Mouse (Mus musculus) liver, adult (tissue): ENCODE results near the gene Dut.

Source experiments
- GATA4 ChIP-seq: IDR thresholded peaks from 2 replicates; pipeline ENCODE4 v1.6.1; 2014; ENCODE audit warnings: mild to moderate bottlenecking, low read length; ENCODE audit not compliant: insufficient replicate concordance

The Dut gene

GRCm38 (mm10) chr2:125247108-125247961 is at the start of gene Dut:
Dut (plus strand) TSS chr2:125247190.
- no peak for TF ChIP-seq GATA4

DNA sequence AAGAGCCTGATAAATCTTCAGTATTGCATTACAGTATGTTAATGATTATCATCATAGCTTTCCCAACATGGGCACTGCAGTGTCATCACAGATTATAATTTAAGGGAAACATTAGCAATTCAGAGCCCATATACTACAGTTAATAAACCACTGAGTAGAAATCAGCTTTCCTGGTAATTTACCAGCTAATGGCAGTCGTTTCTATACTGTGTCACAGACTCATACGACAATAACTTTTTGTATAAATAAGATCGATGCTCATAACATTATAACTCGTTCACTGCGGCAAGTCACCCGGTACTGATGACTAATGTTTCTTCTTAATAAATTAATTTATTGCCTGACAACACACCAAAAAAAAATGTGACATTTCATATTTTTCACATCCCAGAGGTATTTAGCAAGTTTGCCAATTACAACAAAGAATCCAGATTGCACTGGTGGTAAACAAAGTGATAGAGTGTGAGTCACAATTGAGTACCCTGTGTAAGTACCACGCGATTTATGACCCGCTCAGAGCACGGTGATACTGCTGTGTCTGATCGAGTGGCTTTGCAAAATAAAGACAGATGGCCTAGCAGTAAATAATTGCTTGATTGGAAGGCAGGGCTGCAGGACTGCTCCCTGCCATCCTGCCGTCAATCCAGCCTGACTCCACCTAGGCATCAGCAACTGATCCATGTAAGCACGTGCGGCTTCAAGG is 37.9 kb upstream of the Dut start:
- no peak for TF ChIP-seq GATA4

DNA sequence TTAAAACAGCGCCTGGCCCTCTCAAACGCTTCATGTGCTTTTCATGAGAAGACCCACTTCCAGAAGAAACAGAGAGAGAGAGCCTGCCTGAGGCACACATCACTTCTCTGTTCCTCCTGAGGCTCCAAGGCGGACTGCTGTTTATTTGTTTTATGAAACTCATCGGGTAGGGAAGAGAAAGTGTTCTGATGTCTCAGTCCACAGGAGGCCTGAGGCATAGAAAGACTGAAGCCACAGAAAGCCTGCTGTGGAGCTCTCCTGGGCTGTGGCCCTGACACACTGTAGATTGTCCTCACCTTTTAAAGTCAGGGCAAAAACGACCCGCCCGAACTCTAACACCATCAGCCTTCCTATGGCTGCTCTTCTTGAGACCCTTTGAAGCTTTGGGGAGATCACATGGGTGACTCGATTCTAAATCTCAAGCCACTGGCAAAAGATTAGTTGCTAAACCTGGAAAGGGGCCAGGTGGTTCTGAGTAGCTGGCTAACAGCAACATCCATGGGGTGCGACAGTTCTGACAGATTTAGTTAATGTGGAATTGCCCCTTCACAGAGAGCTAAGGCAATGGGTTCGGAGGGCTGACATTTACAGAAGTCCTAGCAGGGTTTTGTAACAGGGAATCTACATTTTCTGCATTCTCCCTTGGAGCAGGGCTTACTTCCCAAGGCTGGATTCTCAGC is 35.0 kb upstream of the Dut start:
- TF ChIP-seq GATA4 = no peak

- TF ChIP-seq GATA4 = no peak
These were observed 32.4 kb upstream of the Dut start for GRCm38 (mm10) chr2:125214592-125214991.

DNA sequence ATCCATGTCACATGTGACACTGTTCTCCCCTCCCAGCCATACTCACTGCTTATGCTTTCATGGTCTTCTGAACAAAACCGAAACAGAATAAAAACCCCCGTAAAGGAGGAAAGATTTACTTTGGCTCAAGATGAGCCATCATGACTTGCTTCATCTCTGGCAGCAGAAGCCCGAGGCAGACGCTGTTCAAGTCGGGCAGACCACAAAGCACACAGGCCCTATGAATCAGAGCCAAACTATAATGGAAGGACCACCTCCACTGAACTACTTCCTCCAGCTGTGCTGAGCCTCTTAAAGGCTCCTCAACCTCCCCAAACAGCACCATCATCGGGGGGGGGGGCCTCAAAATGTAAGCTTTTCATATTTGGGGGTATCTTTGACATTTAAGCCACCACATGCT is 29.7 kb upstream of the Dut start:
- TF ChIP-seq GATA4 = no peak

GRCm38 (mm10) chr2:125218566-125218965 is 28.4 kb upstream of the Dut start:
- no peak for TF ChIP-seq GATA4

DNA sequence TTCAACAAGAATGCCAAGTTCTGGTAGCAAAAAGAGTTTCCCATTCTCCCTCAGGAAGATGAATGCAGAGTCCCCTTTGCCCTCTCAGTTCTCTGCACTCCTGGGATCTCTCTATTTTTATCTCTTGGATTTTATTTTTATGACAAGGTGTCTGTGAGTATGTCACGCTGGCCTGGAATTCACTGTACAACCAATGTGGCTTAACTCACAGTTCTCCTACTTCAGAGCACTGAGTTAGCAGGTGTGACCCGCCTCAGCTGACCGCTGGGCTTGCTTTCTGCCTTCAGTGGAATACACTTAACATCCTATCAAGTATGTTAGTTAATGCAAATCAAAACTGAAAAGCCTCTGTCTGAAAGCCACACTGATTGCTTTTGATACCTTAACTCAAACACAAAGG is 27.7 kb upstream of the Dut start:
- no peak for TF ChIP-seq GATA4

- TF ChIP-seq GATA4 = no peak
These were observed 25.3 kb upstream of the Dut start for GRCm38 (mm10) chr2:125221673-125222072.

- no peak for TF ChIP-seq GATA4
These were observed 18.2 kb upstream of the Dut start for GRCm38 (mm10) chr2:125228472-125229409.

- no peak for TF ChIP-seq GATA4
These were observed 14.8 kb upstream of the Dut start for GRCm38 (mm10) chr2:125232183-125232582.

- no peak for TF ChIP-seq GATA4
These were observed 13.5 kb upstream of the Dut start for GRCm38 (mm10) chr2:125233537-125233936.

DNA sequence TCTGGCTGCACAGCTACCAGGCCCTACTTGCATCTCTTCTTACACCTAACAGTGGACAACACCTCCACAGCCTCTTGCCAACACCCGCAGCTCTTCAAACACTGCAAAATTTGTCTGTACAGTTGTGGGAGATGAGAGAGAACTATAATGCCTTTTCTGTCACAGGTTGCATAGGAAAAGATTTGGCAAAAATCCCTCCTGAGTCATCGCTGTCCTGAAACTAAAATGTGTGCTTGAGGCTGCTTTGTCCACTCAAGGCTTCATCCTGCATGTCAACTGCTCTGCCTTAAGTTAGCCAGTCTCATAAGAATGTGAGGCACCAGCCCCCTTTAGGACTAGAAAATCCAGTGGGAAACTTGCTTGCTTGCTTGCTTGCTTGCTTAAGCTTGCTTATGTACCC is 12.9 kb upstream of the Dut start:
- TF ChIP-seq GATA4 = no peak

GRCm38 (mm10) chr2:125245545-125246285 is 1.3 kb upstream of the Dut start:
- no peak for TF ChIP-seq GATA4

DNA sequence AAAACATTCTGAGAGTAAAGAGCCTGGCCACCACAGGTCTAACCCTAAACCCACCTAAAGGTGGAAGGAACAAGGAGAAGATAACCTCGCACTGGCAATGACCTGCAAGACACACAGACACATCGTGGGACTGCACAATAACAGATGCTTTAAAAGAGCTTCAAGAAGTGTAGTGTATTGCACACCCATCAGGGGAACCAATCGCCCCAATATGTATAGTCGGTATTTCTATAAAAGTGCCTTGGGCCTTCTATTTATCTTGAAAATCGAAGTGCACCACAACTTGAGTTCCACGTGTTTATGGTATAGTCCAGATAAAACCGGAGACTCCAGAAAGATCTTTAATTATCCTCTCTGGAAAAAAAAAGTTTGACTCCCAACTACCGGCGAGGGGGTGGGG is 321 bp upstream of the Dut start:
- no peak for TF ChIP-seq GATA4
